Mouse (Mus musculus) limb, embryonic 14.5 days (tissue): ENCODE measurements at regions not wholly inside any gene's neighbourhood (a gene's known extent, or its start where the extent isn't known, plus 50 kb on each side); places are given as distances from the start of the nearest gene placed in this dataset.
A peak's percentile ranks its signal among the peaks of the same experiment; 100 is the strongest.

ENCODE experiments used
- ATAC-seq: fragments of 200-750 bp; cut with Nextera tagmentation; 2 replicates; pipeline ENCODE4 v1.8.0; 2017; ENCODE audit warnings: low read depth, moderate number of reproducible peaks, moderate TSS enrichment; ENCODE audit not compliant: low FRiP score
- DNase-seq: peaks from one replicate; pipeline ENCODE4 v3.0.0-alpha.2; 2015; ENCODE audit warnings: low spot score
- H3K27ac ChIP-seq: fragments of 300-500 bp; sonication (generic); replicated peaks from 2 replicates; pipeline ENCODE4 v1.5.1; 2014; ENCODE audit warnings: low read depth, mild to moderate bottlenecking, low read length, moderate library complexity, mixed read lengths
- H3K27me3 ChIP-seq: fragments of 300-500 bp; sonication (generic); 2 replicates; pipeline ENCODE4 v1.6.1; 2014; ENCODE audit warnings: low read length, mixed read lengths; ENCODE audit not compliant: control insufficient read depth, insufficient read depth
- H3K36me3 ChIP-seq: fragments of 300-500 bp; sonication (generic); 2 replicates; pipeline ENCODE4 v1.6.1; 2014; ENCODE audit warnings: mild to moderate bottlenecking, low read length, moderate library complexity, mixed read lengths; ENCODE audit not compliant: control insufficient read depth, insufficient read depth
- H3K4me1 ChIP-seq: fragments of 300-500 bp; sonication (generic); 2 replicates; pipeline ENCODE4 v1.6.1; 2014; ENCODE audit warnings: antibody characterized with exemption, low read length, mixed read lengths; ENCODE audit not compliant: control insufficient read depth, insufficient read depth
- H3K4me2 ChIP-seq: fragments of 300-500 bp; sonication (generic); replicated peaks from 2 replicates; pipeline ENCODE4 v1.6.1; 2014; ENCODE audit warnings: low read depth, mild to moderate bottlenecking, low read length, moderate library complexity; ENCODE audit not compliant: severe bottlenecking
- H3K4me3 ChIP-seq: fragments of 300-500 bp; sonication (generic); replicated peaks from 2 replicates; pipeline ENCODE4 v1.5.1; 2014; ENCODE audit warnings: low read length
- H3K9ac ChIP-seq: fragments of 300-500 bp; sonication (generic); 2 replicates; pipeline ENCODE4 v1.6.1; 2014; ENCODE audit warnings: mild to moderate bottlenecking, low read depth, low read length, moderate library complexity; ENCODE audit not compliant: severe bottlenecking
- H3K9me3 ChIP-seq: fragments of 300-500 bp; sonication (generic); 2 replicates; pipeline ENCODE4 v1.6.1; 2016; ENCODE audit warnings: low read length; ENCODE audit not compliant: control insufficient read depth
- POLR2A ChIP-seq: fragments of 200-500 bp; IDR thresholded peaks from 2 replicates; pipeline ENCODE4 v1.8.0; 2012; ENCODE audit warnings: inconsistent platforms, mild to moderate bottlenecking, moderate library complexity, borderline replicate concordance; ENCODE audit not compliant: insufficient read depth, insufficient read length; ENCODE audit errors: extremely low read depth
- WGBS: fragments of 180-500 bp; shearing (Covaris S2); extraction: QIAGEN DNeasy Blood & Tissue Kit; methylation state at CpG from one replicate; pipeline ENCODE4 v1.1.7; 2014; 5-methylcytosine and 5-hydroxymethylcytosine counted together

GRCm38 (mm10) chr4:150775281-150775680 lies 78.4 kb upstream of the Errfi1 start:
- H3K27ac ChIP-seq = no peak overlapping the region
- no peak for TF ChIP-seq POLR2A
- H3K4me2 ChIP-seq = no peak overlapping the region
- H3K36me3 ChIP-seq = no peaks in the 10 kb centered on the region
- H3K4me3 ChIP-seq = no peak overlapping the region
- 62% methylated on average over 8 of the region's 8 CpGs for WGBS
- ATAC-seq = no peak
- DNase-seq = no peak
- peaks cover 18% of the 10 kb centered on the region for H3K4me1 ChIP-seq
- no peaks in the 10 kb centered on the region for H3K27me3 ChIP-seq
- H3K9me3 ChIP-seq = peaks cover 10% of the 10 kb centered on the region; the same call in 1 of the 2 replicates
- no peak overlapping the region for H3K9ac ChIP-seq

- no peak overlapping the region for H3K4me3 ChIP-seq
- H3K4me1 ChIP-seq = peaks cover 18% of the 10 kb centered on the region
- no peak for TF ChIP-seq POLR2A
- no peaks in the 10 kb centered on the region for H3K36me3 ChIP-seq
- H3K27ac ChIP-seq = no peak overlapping the region
- WGBS = 79% methylated on average over 7 of the region's 7 CpGs
- H3K4me2 ChIP-seq = no peak overlapping the region
- no peak for ATAC-seq
- DNase-seq = no peak
- no peak overlapping the region for H3K9ac ChIP-seq
- H3K27me3 ChIP-seq = no peaks in the 10 kb centered on the region
- peaks cover 10% of the 10 kb centered on the region; the same call in 1 of the 2 replicates for H3K9me3 ChIP-seq
Observed at GRCm38 (mm10) chr4:150774289-150774914, 79.3 kb upstream of the Errfi1 start.

- H3K27ac ChIP-seq = no peak overlapping the region
- H3K9ac ChIP-seq = no peak overlapping the region
- no peak overlapping the region for H3K4me2 ChIP-seq
- peaks cover 10% of the 10 kb centered on the region; the same call in 1 of the 2 replicates for H3K9me3 ChIP-seq
- ATAC-seq = no peak
- H3K27me3 ChIP-seq = no peaks in the 10 kb centered on the region
- no peak overlapping the region for H3K4me3 ChIP-seq
- no peak for TF ChIP-seq POLR2A
- 85% methylated on average over 6 of the region's 6 CpGs for WGBS
- no peak for DNase-seq
- H3K4me1 ChIP-seq = peaks cover 18% of the 10 kb centered on the region
- no peaks in the 10 kb centered on the region for H3K36me3 ChIP-seq
Observed at GRCm38 (mm10) chr4:150771922-150772651, 81.6 kb upstream of the Errfi1 start.

- no peak overlapping the region for H3K27ac ChIP-seq
- DNase-seq (no peak), ATAC-seq (no peak)
- H3K27me3 ChIP-seq = no peaks in the 10 kb centered on the region
- 73% methylated on average over 2 of the region's 2 CpGs for WGBS
- H3K4me3 ChIP-seq = no peak overlapping the region
- no peak for TF ChIP-seq POLR2A
- H3K9me3 ChIP-seq = peaks cover 10% of the 10 kb centered on the region; the same call in 1 of the 2 replicates
- H3K4me2 ChIP-seq = no peak overlapping the region
- H3K4me1 ChIP-seq = peaks cover 18% of the 10 kb centered on the region
- H3K9ac ChIP-seq = no peak overlapping the region
- no peaks in the 10 kb centered on the region for H3K36me3 ChIP-seq
Observed at GRCm38 (mm10) chr4:150771469-150771868, 82.2 kb upstream of the Errfi1 start.

- 40% methylated on average over 7 of the region's 7 CpGs for WGBS
- Histone ChIP-seq H3K36me3 (no peaks in the 10 kb centered on the region), H3K27me3 (no peaks in the 10 kb centered on the region), H3K9ac (no peak overlapping the region), H3K4me2 (no peak overlapping the region), H3K4me1 (0 out of 2 replicates have a peak, but pooled peaks cover 5% of the 10 kb centered on the region), H3K9me3 (peaks cover 5% of the 10 kb centered on the region; the same call in 1 of the 2 replicates), H3K4me3 (no peak overlapping the region), H3K27ac (no peak overlapping the region)
- peak; percentile 73 for ATAC-seq
- TF ChIP-seq POLR2A = no peak
- DNase-seq = peak; percentile 64
Observed at GRCm38 (mm10) chr4:150769043-150769442, 84.7 kb upstream of the Errfi1 start.
